Mouse (Mus musculus) testis, adult 2 months (tissue): ENCODE data around the gene Hist1h2bb.

Source experiments
- CTCF ChIP-seq: fragments of 200-500 bp; IDR thresholded peaks from 2 replicates; pipeline ENCODE4 v1.5.1; 2012; ENCODE audit warnings: low read depth, mild to moderate bottlenecking, inconsistent platforms, low read length, moderate library complexity; ENCODE audit not compliant: control insufficient read depth, insufficient read depth, insufficient replicate concordance
- POLR2A ChIP-seq: fragments of 200-500 bp; IDR thresholded peaks from 2 replicates; pipeline ENCODE4 v1.6.1; 2012; ENCODE audit warnings: low read depth, mild to moderate bottlenecking, inconsistent platforms, low read length, moderate library complexity; ENCODE audit not compliant: control insufficient read depth

DNA sequence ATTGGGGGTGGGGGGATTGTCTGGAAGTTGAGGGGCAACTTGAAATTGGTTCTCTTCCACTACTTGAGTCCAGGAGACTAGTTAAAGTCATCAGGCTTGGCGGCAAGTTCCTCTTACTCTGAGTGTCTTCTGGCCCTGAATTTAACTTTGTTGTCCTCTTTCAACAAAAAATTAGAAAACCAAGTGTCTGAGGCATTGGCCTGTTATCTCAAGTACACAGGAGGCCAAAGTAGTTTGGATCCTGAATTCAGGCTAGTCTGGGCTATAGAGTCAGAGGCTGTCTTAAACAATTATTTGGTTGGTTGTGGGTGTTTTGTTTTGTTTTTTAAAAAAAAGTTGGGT lies 18.6 kb downstream of the Hist1h2bb start:
- TF ChIP-seq POLR2A (no peak), CTCF (no peak)
